Mouse (Mus musculus) MEL (cell line): ENCODE measurements around the gene Best1.

ENCODE experiments used
- CHD1 ChIP-seq: IDR thresholded peaks from 2 replicates; pipeline ENCODE4 v1.6.1; 2012; ENCODE audit warnings: low read depth, mild to moderate bottlenecking, inconsistent platforms, low read length, improper control_type of control experiment
- CTCF ChIP-seq, 3 experiments: IDR thresholded peaks in 2 of 3; conservative IDR thresholded peaks in 1 of 3; 2 replicates each; pipeline ENCODE4 v1.5.1; 2011 to 2012; ENCODE audit warnings: low read length in 3 of 3, low read depth in 2 of 3, mild to moderate bottlenecking in 2 of 3, improper control_type of control experiment in 1 of 3, inconsistent platforms in 1 of 3, mixed read lengths in 1 of 3, moderate library complexity in 1 of 3; ENCODE audit not compliant: control insufficient read depth in 1 of 3, insufficient read depth in 1 of 3, poor library complexity in 1 of 3, severe bottlenecking in 1 of 3
- GATA1 ChIP-seq: IDR thresholded peaks from 2 replicates; pipeline ENCODE4 v1.6.1; 2011; ENCODE audit warnings: low read depth, low read length, improper control_type of control experiment
- TCF12 ChIP-seq: IDR thresholded peaks from 2 replicates; pipeline ENCODE4 v1.6.1; 2014; ENCODE audit warnings: low read depth, mild to moderate bottlenecking, inconsistent platforms, low read length, improper control_type of control experiment, moderate library complexity

- TF ChIP-seq TCF12 (no peak), CTCF (IDR thresholded peaks at IDR 0.05 in 2 of 3, conservative IDR thresholded peaks at IDR 0.05 in 1 of 3; ENCODE audit: control insufficient read depth in 1 of 3, insufficient read depth in 1 of 3, low read depth in 2 of 3, low read length in 3 of 3, poor library complexity in 1 of 3, severe bottlenecking in 1 of 3) (no peak), GATA1 (no peak), CHD1 (no peak)
Observed at GRCm38 (mm10) chr19:10038910-10039309, 37.5 kb upstream of the Best1 start.
